Comparison of ENCODE assay signal across 21 mouse cellular contexts in the genomic region with DNA sequence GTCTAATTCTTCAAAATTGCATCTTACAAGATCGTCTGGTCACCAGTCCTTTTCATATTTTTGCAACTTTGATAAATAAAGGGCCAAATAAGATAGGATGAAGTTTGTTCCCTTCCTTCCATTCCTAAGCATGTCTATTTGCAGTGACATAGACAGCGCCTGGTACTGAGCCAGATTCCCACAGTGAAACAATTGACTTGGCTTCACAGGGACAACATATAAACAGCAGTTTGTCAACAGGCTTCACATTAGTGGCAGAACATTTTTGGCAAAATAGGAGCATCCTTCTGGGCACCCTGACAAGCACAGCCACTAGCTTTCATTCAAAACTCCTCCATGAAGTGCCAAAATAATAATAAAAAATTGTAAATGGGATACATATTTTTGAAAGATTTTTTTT.
DNase-seq lines count a peak whose midpoint lies in the region; ATAC-seq and TF ChIP-seq lines count a peak whose summit lies in the region.
"Had no signal": no experiment of that assay in that cellular context is flagged by ENCODE, and none has a peak within 500 bp of the region (broad histone marks: within the 10 kb centered on the region; RNA-seq: fewer than 3 reads in every experiment).

No protein-coding gene starts in this region.

- 82% methylated on average over 2 of the region's 2 CpGs for WGBS in embryonic facial prominence, embryonic 14.5 days
- WGBS in embryonic facial prominence, embryonic 10.5 days = 87% methylated on average over 2 of the region's 2 CpGs
- WGBS in hindbrain, postnatal 0 days = 68% methylated on average over 2 of the region's 2 CpGs
- 90% methylated on average over 2 of the region's 2 CpGs for WGBS in hindbrain, embryonic 13.5 days

- no peaks in the 10 kb centered on the region for H3K27me3 ChIP-seq in embryonic facial prominence, embryonic 14.5 days (replicated peaks; ENCODE audit: control insufficient read depth, insufficient read depth, low read length)
- H3K27me3 ChIP-seq in embryonic facial prominence, embryonic 10.5 days (replicated peaks; ENCODE audit: low read depth, poor library complexity, severe bottlenecking) = no peaks in the 10 kb centered on the region
- no peaks in the 10 kb centered on the region for H3K27me3 ChIP-seq in hindbrain, postnatal 0 days (ENCODE audit: insufficient read depth, low read length)
- no peaks in the 10 kb centered on the region for H3K27me3 ChIP-seq in hindbrain, embryonic 13.5 days
- H3K27me3 ChIP-seq: CH12.LX; heart, embryonic 15.5 days; kidney, embryonic 15.5 days; limb, embryonic 15.5 days; liver, embryonic 15.5 days; Patski had no signal

- H3K9me3 ChIP-seq in embryonic facial prominence, embryonic 14.5 days (ENCODE audit: control insufficient read depth, low read length) = no peaks in the 10 kb centered on the region
- no peaks in the 10 kb centered on the region for H3K9me3 ChIP-seq in embryonic facial prominence, embryonic 10.5 days
- H3K9me3 ChIP-seq in hindbrain, postnatal 0 days (ENCODE audit: low read length) = 0 out of 2 replicates have a peak, but pooled peaks cover 2% of the 10 kb centered on the region
- no peaks in the 10 kb centered on the region for H3K9me3 ChIP-seq in hindbrain, embryonic 13.5 days
- H3K9me3 ChIP-seq: G1E; heart, embryonic 15.5 days; kidney, embryonic 15.5 days; limb, embryonic 15.5 days; liver, embryonic 15.5 days had no signal

- H3K4me1 ChIP-seq in embryonic facial prominence, embryonic 14.5 days (ENCODE audit: control insufficient read depth, insufficient read depth, low read length) = no peaks in the 10 kb centered on the region
- H3K4me1 ChIP-seq in embryonic facial prominence, embryonic 10.5 days = no peaks in the 10 kb centered on the region
- no peaks in the 10 kb centered on the region for H3K4me1 ChIP-seq in hindbrain, postnatal 0 days (ENCODE audit: insufficient read depth, low read length)
- H3K4me1 ChIP-seq in hindbrain, embryonic 13.5 days (replicated peaks) = no peaks in the 10 kb centered on the region
- H3K4me1 ChIP-seq: heart, embryonic 15.5 days; kidney, embryonic 15.5 days; limb, embryonic 15.5 days; liver, embryonic 15.5 days had no signal

- no peak overlapping the region for H3K27ac ChIP-seq in embryonic facial prominence, embryonic 14.5 days (replicated peaks; ENCODE audit: low read depth, low read length)
- no peak overlapping the region for H3K27ac ChIP-seq in embryonic facial prominence, embryonic 10.5 days (replicated peaks)
- no peak overlapping the region for H3K27ac ChIP-seq in hindbrain, postnatal 0 days
- H3K27ac ChIP-seq in hindbrain, embryonic 13.5 days = no peak overlapping the region
- H3K27ac ChIP-seq: heart, embryonic 15.5 days; kidney, embryonic 15.5 days; limb, embryonic 15.5 days; liver, embryonic 15.5 days; macrophage had no signal

- peak; percentile 0 for DNase-seq in embryonic facial prominence, embryonic 14.5 days (ENCODE audit: low spot score)
- no peak for DNase-seq in embryonic facial prominence, embryonic 10.5 days (ENCODE audit: low spot score)
- DNase-seq in hindbrain, postnatal 0 days (ENCODE audit: low spot score) = peak; percentile 82
- peak; percentile 22 to 29 for DNase-seq in right cerebral cortex, postnatal 10 days (ENCODE audit: low spot score in 2 of 2)
- no peak for DNase-seq in right cerebral cortex, postnatal 25 days
- DNase-seq in liver = no peak
- DNase-seq: adrenal gland, postnatal 36 days; B cell, adult 2 months; heart, postnatal 36 days; kidney, adult 11 months; kidney, postnatal 36 days; thymus, postnatal 14 days had no signal

- H3K4me2 ChIP-seq in embryonic facial prominence, embryonic 14.5 days (ENCODE audit: low read depth, low read length) = no peak overlapping the region
- no peak overlapping the region for H3K4me2 ChIP-seq in hindbrain, postnatal 0 days (ENCODE audit: low read depth, low read length)
- no peak overlapping the region for H3K4me2 ChIP-seq in hindbrain, embryonic 13.5 days
- H3K4me2 ChIP-seq: heart, embryonic 15.5 days; kidney, embryonic 15.5 days; limb, embryonic 15.5 days; liver, embryonic 15.5 days had no signal

- no peak overlapping the region for H3K4me3 ChIP-seq in embryonic facial prominence, embryonic 14.5 days (ENCODE audit: low read depth, low read length)
- H3K4me3 ChIP-seq in embryonic facial prominence, embryonic 10.5 days = no peak overlapping the region
- H3K4me3 ChIP-seq in hindbrain, postnatal 0 days (ENCODE audit: low read length) = no peak overlapping the region
- H3K4me3 ChIP-seq in hindbrain, embryonic 13.5 days = no peak overlapping the region
- H3K4me3 ChIP-seq: heart, embryonic 15.5 days; kidney, embryonic 15.5 days; limb, embryonic 15.5 days; liver, embryonic 15.5 days had no signal

- no peak overlapping the region for H3K9ac ChIP-seq in embryonic facial prominence, embryonic 14.5 days (ENCODE audit: low read depth, low read length)
- H3K9ac ChIP-seq in hindbrain, postnatal 0 days (replicated peaks; ENCODE audit: low read length) = no peak overlapping the region
- no peak overlapping the region for H3K9ac ChIP-seq in hindbrain, embryonic 13.5 days
- H3K9ac ChIP-seq: heart, embryonic 15.5 days; kidney, embryonic 15.5 days; limb, embryonic 15.5 days; liver, embryonic 15.5 days had no signal

- no peaks in the 10 kb centered on the region for H3K36me3 ChIP-seq in embryonic facial prominence, embryonic 14.5 days (ENCODE audit: control insufficient read depth, insufficient read depth, low read length)
- no peaks in the 10 kb centered on the region for H3K36me3 ChIP-seq in embryonic facial prominence, embryonic 10.5 days (replicated peaks)
- H3K36me3 ChIP-seq in hindbrain, postnatal 0 days (ENCODE audit: insufficient read depth, low read length) = no peaks in the 10 kb centered on the region
- no peaks in the 10 kb centered on the region for H3K36me3 ChIP-seq in hindbrain, embryonic 13.5 days
- H3K36me3 ChIP-seq: G1E; heart, embryonic 15.5 days; kidney, embryonic 15.5 days; limb, embryonic 15.5 days; liver, embryonic 15.5 days had no signal

- no peak for ATAC-seq in embryonic facial prominence, embryonic 14.5 days (ENCODE audit: low read depth)
- ATAC-seq in hindbrain, postnatal 0 days = peak; percentile 61; the same call in 1 of the 2 replicates
- ATAC-seq in hindbrain, embryonic 13.5 days (ENCODE audit: low FRiP score) = no peak; the same call in 1 of the 2 replicates
- ATAC-seq: Patski had no signal

- TF ChIP-seq CTCF in hindbrain, postnatal 0 days (IDR thresholded peaks at IDR 0.05; ENCODE audit: low read depth) = no peak

Comparison
In these comparisons a context has a peak if more than half of its experiments do, and no peak if none do; other contexts are left out.
1. DNase-seq: peak in embryonic facial prominence, embryonic 14.5 days (single experiment), hindbrain, postnatal 0 days (single experiment) and right cerebral cortex, postnatal 10 days (2 of 2); none in embryonic facial prominence, embryonic 10.5 days (single experiment), right cerebral cortex, postnatal 25 days (single experiment) and liver (single experiment).